Mouse (Mus musculus) forebrain, embryonic 14.5 days (tissue): Measurements from ENCODE around the gene Bahcc1. TPM values are rescaled to one million over a fixed set of nuclear protein-coding genes. Genes with fewer than 3 reads are reported as not detected.

ENCODE experiments used
- ATAC-seq: fragments of 200-750 bp; cut with Nextera tagmentation; 2 replicates; pipeline ENCODE4 v1.8.0; 2017; ENCODE audit warnings: mild to moderate bottlenecking, moderate library complexity
- DNase-seq: peaks from one replicate; pipeline ENCODE4 v3.0.0-alpha.2; 2015; ENCODE audit warnings: low spot score
- H3K27ac ChIP-seq: fragments of 300-500 bp; sonication (generic); 2 replicates; pipeline ENCODE4 v1.5.1; 2014; ENCODE audit warnings: low read depth, mild to moderate bottlenecking, control low read depth, low read length, moderate library complexity
- H3K27me3 ChIP-seq: fragments of 300-500 bp; sonication (generic); replicated peaks from 2 replicates; pipeline ENCODE4 v1.6.1; 2014; ENCODE audit warnings: low read length, control low read depth, mixed read lengths; ENCODE audit not compliant: control insufficient read depth, insufficient read depth
- H3K36me3 ChIP-seq: fragments of 300-500 bp; sonication (generic); 2 replicates; pipeline ENCODE4 v1.6.1; 2014; ENCODE audit warnings: low read length, control low read depth; ENCODE audit not compliant: control insufficient read depth, insufficient read depth
- H3K4me1 ChIP-seq: fragments of 300-500 bp; sonication (generic); 2 replicates; pipeline ENCODE4 v1.6.1; 2014; ENCODE audit warnings: antibody characterized with exemption, low read length, control low read depth; ENCODE audit not compliant: control insufficient read depth, insufficient read depth
- H3K4me2 ChIP-seq: fragments of 300-500 bp; sonication (generic); 2 replicates; pipeline ENCODE4 v1.6.1; 2014; ENCODE audit warnings: mild to moderate bottlenecking, control low read depth, low read length
- H3K4me3 ChIP-seq: fragments of 300-500 bp; sonication (generic); 2 replicates; pipeline ENCODE4 v1.5.1; 2014; ENCODE audit warnings: low read depth, low read length, control low read depth
- H3K9ac ChIP-seq: fragments of 300-500 bp; sonication (generic); 2 replicates; pipeline ENCODE4 v1.6.1; 2014; ENCODE audit warnings: mild to moderate bottlenecking, low read length, control low read depth, moderate library complexity
- H3K9me3 ChIP-seq: fragments of 300-500 bp; sonication (generic); replicated peaks from 2 replicates; pipeline ENCODE4 v1.6.1; 2016; ENCODE audit warnings: low read length, control low read depth, mixed read lengths; ENCODE audit not compliant: control insufficient read depth
- WGBS: fragments of 180-500 bp; shearing (Covaris S2); extraction: QIAGEN DNeasy Blood & Tissue Kit; methylation state at CpG from one replicate; pipeline ENCODE4 v1.1.7; 2014; 5-methylcytosine and 5-hydroxymethylcytosine counted together
- polyA plus RNA-seq: library from polyadenylated mRNA; unstranded; fragments of >200 nt; fragmentation: Nextera tagmentation; extraction: Ambion mirVana; gene quantifications from 2 replicates; pipeline ENCODE4 v1.2.1, GENCODE M21; 2014

The Bahcc1 gene
- polyA plus RNA-seq, 1 experiment from 2014 or later: 12.6 TPM

- no peaks in the 10 kb centered on the region for H3K27me3 ChIP-seq
- DNase-seq: no peak
- no peak overlapping the region for H3K27ac ChIP-seq
- no peak overlapping the region for H3K4me3 ChIP-seq
- H3K9me3 ChIP-seq: no peaks in the 10 kb centered on the region
- no peak overlapping the region for H3K9ac ChIP-seq
- no peak for ATAC-seq
- H3K4me1 ChIP-seq: no peaks in the 10 kb centered on the region
- 74% methylated on average over 6 of the region's 6 CpGs for WGBS
- H3K4me2 ChIP-seq: no peak overlapping the region
- no peaks in the 10 kb centered on the region for H3K36me3 ChIP-seq
Measured at GRCm38 (mm10) chr11:120200621-120201020, 32.1 kb upstream of the Bahcc1 start.

- Histone ChIP-seq H3K9ac (no peak overlapping the region), H3K4me2 (no peak overlapping the region), H3K36me3 (no peaks in the 10 kb centered on the region), H3K4me3 (no peak overlapping the region), H3K27ac (no peak overlapping the region), H3K27me3 (no peaks in the 10 kb centered on the region), H3K4me1 (no peaks in the 10 kb centered on the region), H3K9me3 (no peaks in the 10 kb centered on the region)
- 86% methylated on average over 5 of the region's 5 CpGs for WGBS
- DNase-seq: no peak
- no peak for ATAC-seq
Measured at GRCm38 (mm10) chr11:120204200-120204599, 28.5 kb upstream of the Bahcc1 start.

GRCm38 (mm10) chr11:120206069-120206668 lies 26.6 kb upstream of the Bahcc1 start:
- ATAC-seq (no peak), DNase-seq (no peak)
- no peak overlapping the region for H3K27ac ChIP-seq
- H3K4me2 ChIP-seq: no peak overlapping the region
- H3K9ac ChIP-seq: no peak overlapping the region
- H3K9me3 ChIP-seq: no peaks in the 10 kb centered on the region
- no peaks in the 10 kb centered on the region for H3K27me3 ChIP-seq
- H3K36me3 ChIP-seq: no peaks in the 10 kb centered on the region
- WGBS: 46% methylated on average over 9 of the region's 9 CpGs
- no peak overlapping the region for H3K4me3 ChIP-seq
- no peaks in the 10 kb centered on the region for H3K4me1 ChIP-seq

DNA sequence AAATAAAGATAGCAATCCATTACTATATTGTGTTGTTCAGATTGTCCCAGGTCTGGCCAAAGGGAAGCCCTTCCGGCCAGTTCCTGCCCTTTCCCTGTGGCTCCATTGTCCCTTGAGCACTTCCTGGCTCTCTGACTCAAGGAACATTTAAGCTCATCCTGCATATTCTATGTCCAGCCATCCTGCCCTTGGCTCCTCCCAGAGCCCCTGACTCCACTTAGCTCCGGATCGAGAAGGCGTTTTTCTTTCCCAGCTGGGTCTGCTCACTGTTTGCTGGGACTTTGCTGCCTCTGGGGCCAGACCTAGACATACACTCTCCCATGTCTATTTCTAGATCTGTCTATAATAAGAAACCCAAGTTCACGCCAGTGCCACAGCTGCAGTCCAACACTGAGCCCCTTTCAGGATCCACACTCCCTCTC lies 26.1 kb upstream of the Bahcc1 start:
- no peaks in the 10 kb centered on the region for H3K9me3 ChIP-seq
- H3K27ac ChIP-seq: no peak overlapping the region
- ATAC-seq (no peak), DNase-seq (no peak)
- no peaks in the 10 kb centered on the region for H3K36me3 ChIP-seq
- no peak overlapping the region for H3K4me2 ChIP-seq
- H3K4me3 ChIP-seq: no peak overlapping the region
- 75% methylated on average over 5 of the region's 5 CpGs for WGBS
- H3K27me3 ChIP-seq: no peaks in the 10 kb centered on the region
- H3K4me1 ChIP-seq: no peaks in the 10 kb centered on the region
- no peak overlapping the region for H3K9ac ChIP-seq

- 70% methylated on average over 2 of the region's 2 CpGs for WGBS
- no peak for ATAC-seq
- Histone ChIP-seq H3K4me3 (no peak overlapping the region), H3K36me3 (no peaks in the 10 kb centered on the region), H3K4me2 (no peak overlapping the region), H3K27me3 (no peaks in the 10 kb centered on the region), H3K9me3 (no peaks in the 10 kb centered on the region; the same call in 1 of the 2 replicates), H3K9ac (no peak overlapping the region), H3K4me1 (no peaks in the 10 kb centered on the region), H3K27ac (no peak overlapping the region)
- no peak for DNase-seq
Measured at GRCm38 (mm10) chr11:120208848-120209247, 23.9 kb upstream of the Bahcc1 start.

GRCm38 (mm10) chr11:120209462-120209861 lies 23.3 kb upstream of the Bahcc1 start:
- Histone ChIP-seq H3K9me3 (no peaks in the 10 kb centered on the region; the same call in 1 of the 2 replicates), H3K4me3 (no peak overlapping the region), H3K27me3 (no peaks in the 10 kb centered on the region), H3K27ac (no peak overlapping the region), H3K4me2 (no peak overlapping the region), H3K9ac (no peak overlapping the region), H3K36me3 (no peaks in the 10 kb centered on the region), H3K4me1 (no peaks in the 10 kb centered on the region)
- no peak for DNase-seq
- no peak for ATAC-seq
- 73% methylated on average over 8 of the region's 8 CpGs for WGBS

GRCm38 (mm10) chr11:120215726-120216241 lies 17.0 kb upstream of the Bahcc1 start:
- no peak overlapping the region for H3K4me2 ChIP-seq

GRCm38 (mm10) chr11:120216540-120217324 lies 16.0 kb upstream of the Bahcc1 start:
- ATAC-seq (peak; percentile 89), DNase-seq (peak; percentile 89)
- peak overlapping the region; percentile 89 for H3K27ac ChIP-seq
- H3K27me3 ChIP-seq: no peaks in the 10 kb centered on the region
- WGBS: 14% methylated on average over 11 of the region's 11 CpGs
- no peaks in the 10 kb centered on the region; the same call in 1 of the 2 replicates for H3K9me3 ChIP-seq
- H3K4me3 ChIP-seq: no peak overlapping the region
- peak overlapping the region; percentile 20 for H3K4me2 ChIP-seq
- no peaks in the 10 kb centered on the region for H3K36me3 ChIP-seq
- H3K9ac ChIP-seq: peak overlapping the region; percentile 49
- peaks cover 19% of the 10 kb centered on the region for H3K4me1 ChIP-seq

More at GRCm38 (mm10) chr11:120215726-120216241, 17.0 kb upstream of the Bahcc1 start:
- 60% methylated on average over 10 of the region's 10 CpGs for WGBS
- ATAC-seq: no peak
- Histone ChIP-seq H3K27me3 (no peaks in the 10 kb centered on the region), H3K36me3 (no peaks in the 10 kb centered on the region), H3K4me3 (no peak overlapping the region), H3K27ac (no peak overlapping the region), H3K9ac (no peak overlapping the region), H3K9me3 (no peaks in the 10 kb centered on the region; the same call in 1 of the 2 replicates), H3K4me1 (peaks cover 19% of the 10 kb centered on the region)
- DNase-seq: no peak
